Mouse (Mus musculus) layer of hippocampus, postnatal 25 days (tissue): Measurements from ENCODE around the gene Prr5. TPM values are rescaled to one million over a fixed set of nuclear protein-coding genes. Genes with fewer than 3 reads are reported as not detected.

Experiments
- DNase-seq, 2 experiments: peaks; one replicate each; pipeline ENCODE4 v3.0.0; 2022; ENCODE audit warnings: mixed read lengths in 2 of 2, low spot score in 1 of 2; ENCODE audit errors: extremely low spot score in 1 of 2
- total RNA-seq, 2 experiments: library from RNA; stranded (reverse); gene quantifications; 2 replicates each; pipeline ENCODE4 v1.2.3; 2021

The Prr5 gene
- total RNA-seq, 2 experiments from 2014 or later, result 10.1 to 16.9 TPM

DNA sequence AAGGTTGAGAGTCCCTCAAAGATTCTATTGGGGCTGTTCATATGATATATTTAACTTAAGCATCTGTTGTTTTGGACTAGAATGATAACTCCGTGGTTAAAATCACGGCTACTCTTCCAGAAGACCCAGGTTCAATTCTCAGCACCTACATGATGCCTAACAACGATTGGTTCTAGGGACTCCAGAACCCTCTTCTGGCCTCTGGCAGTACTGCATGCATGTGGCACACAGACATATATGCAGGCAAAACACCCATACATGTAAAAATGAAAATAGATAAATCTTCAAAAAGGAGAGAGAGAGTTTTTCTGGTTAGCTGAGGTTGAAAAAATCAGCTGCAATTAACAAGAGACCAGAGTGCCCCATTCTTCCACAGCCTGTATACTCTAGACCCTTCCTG, 12.7 kb upstream of the Prr5 start:
- DNase-seq, result no peak

- DNase-seq, result no peak
These were observed 11.9 kb upstream of the Prr5 start for GRCm38 (mm10) chr15:84657384-84658064.

DNA sequence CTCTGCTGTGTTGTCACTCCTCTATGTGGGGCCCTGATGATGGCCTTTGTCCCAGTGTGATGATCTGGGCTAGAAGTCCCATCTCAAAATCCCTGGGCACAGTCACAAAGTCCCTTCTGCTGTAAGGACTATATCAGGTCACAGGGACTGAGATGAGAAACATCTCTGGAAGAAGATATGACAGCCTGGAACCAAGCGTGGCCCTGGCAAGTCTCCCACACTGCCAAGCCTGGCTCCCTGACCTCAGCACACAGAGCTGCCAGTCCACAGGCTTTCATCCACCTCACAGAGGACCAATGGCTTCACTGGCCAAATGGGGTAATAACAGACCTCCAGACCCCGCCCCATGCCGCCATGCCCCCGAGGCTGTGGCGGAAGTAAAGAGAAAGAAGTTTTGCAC, 10.8 kb upstream of the Prr5 start:
- no peak for DNase-seq

DNA sequence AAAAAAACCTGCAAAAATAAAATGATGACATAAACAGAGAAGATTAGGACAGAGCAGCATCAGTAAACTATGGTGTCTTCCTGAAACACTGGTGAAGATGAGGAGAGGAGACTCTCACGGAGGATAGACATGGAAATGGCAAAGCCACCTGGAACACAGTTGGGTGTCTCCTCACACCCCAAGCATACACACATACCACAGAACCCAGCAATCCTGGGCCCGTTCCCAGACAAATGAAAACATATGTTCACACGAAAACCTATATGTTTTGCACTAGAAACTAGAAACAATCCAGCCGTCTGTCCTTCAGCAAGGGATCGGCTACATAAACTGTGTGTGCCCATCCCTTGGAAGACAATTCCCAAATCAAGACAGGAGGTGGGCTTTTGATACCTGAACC, 9.6 kb upstream of the Prr5 start:
- no peak for DNase-seq

GRCm38 (mm10) chr15:84661274-84661673, 8.1 kb upstream of the Prr5 start:
- DNase-seq, result no peak

GRCm38 (mm10) chr15:84662952-84663684, 6.3 kb upstream of the Prr5 start:
- peak in 1 of 2 experiments; percentile 48 for DNase-seq

- no peak for DNase-seq
These were observed 5.7 kb upstream of the Prr5 start for GRCm38 (mm10) chr15:84663685-84664060.

- no peak for DNase-seq
These were observed 4.6 kb upstream of the Prr5 start for GRCm38 (mm10) chr15:84664542-84665460.

- DNase-seq, result no peak
These were observed 3.8 kb upstream of the Prr5 start for GRCm38 (mm10) chr15:84665662-84666061.

- DNase-seq, result no peak
These were observed 3.4 kb upstream of the Prr5 start for GRCm38 (mm10) chr15:84666065-84666464.

- no peak for DNase-seq
These were observed 1.8 kb upstream of the Prr5 start for GRCm38 (mm10) chr15:84667601-84668000.

- no peak for DNase-seq
These were observed 594 bp downstream of the Prr5 start for GRCm38 (mm10) chr15:84669771-84670656.

- DNase-seq, result no peak
These were observed 1.2 kb downstream of the Prr5 start for GRCm38 (mm10) chr15:84670657-84671055.

- peak in 1 of 2 experiments; percentile 55 for DNase-seq
These were observed 2.2 kb downstream of the Prr5 start for GRCm38 (mm10) chr15:84671401-84672307.

DNA sequence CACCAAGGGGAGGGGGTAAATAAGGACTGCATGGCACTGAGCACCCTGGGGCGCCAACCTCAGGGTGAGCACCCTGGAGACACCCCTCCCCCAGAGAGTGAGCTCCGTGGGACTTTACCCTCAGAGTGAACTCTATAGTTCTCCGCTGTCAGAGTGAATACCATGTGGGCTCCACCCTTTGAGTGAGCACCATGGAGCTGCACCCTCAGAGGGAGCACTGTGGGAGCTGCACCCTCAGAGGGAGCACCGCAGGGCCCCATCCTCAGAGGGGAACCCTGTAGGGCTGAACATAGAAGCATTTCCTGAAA, 2.8 kb downstream of the Prr5 start:
- no peak for DNase-seq

- DNase-seq, result no peak
These were observed 3.2 kb downstream of the Prr5 start for GRCm38 (mm10) chr15:84672616-84673015.

DNA sequence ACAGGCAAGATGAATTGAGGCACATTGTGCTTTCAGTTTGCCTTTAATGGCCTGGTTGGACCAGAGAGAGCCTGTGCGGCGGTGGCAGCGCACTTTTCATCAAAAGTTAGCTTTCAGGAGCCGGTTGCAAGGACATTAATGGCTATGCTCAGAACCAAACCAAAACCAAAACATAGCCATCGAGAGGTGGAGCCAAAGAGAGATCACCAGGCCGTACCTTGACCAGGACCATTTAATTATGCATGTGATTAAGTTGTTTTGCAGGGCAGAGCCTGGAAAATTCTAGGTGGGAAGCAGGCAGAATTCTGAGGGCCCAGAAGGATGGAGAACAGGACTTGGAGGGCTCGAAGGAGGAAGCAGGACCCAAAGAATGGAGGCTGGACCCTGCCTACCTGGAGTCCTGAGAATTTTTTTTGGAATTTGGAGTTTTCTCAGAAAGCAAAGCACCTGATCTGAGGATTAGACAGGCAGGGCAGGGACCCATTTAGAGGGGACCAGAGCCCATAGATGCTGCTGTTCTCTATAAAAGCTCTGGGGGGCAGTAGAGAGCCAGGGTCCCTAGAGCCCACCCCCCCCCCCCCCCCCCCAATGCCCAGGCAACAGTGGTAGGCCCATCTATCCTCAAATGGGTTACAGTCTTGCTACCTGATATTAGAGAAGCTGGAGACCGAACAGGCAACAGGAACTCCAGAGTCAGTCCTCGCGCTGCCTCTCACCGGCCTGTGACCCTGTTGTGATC, 5.1 kb downstream of the Prr5 start:
- no peak for DNase-seq

DNA sequence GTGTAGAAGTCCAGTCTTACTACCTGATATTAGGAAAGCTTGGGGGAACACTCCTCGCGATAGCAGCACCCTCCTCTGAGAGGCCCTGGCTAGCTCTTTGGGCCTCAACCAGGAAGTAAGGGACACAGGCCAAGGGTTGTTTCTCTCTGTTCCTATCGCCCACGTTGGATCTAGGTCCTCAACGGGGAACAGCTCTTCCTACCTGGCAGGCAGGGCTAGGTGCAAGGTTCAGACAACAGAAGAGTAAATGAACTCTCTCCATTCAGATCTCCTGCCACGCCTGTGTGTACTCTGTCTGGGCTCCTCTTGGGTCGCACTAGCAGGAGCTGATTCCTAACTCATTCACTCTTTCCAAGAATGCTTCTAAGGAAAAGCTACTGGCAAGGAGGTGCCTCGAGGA, 5.9 kb downstream of the Prr5 start:
- DNase-seq, result no peak

- no peak for DNase-seq
These were observed 8.5 kb downstream of the Prr5 start for GRCm38 (mm10) chr15:84677943-84678342.
